Mouse (Mus musculus): ENCODE data around the gene Prkaa2.

Prkaa2 gene

GRCm38 (mm10) chr4:105095316-105095715 lies 14.4 kb downstream of the Prkaa2 start:
- no peak for DNase-seq (ENCODE audit: low read depth, low spot score)

GRCm38 (mm10) chr4:105093951-105094350 lies 15.7 kb downstream of the Prkaa2 start:
- H3K36me3 ChIP-seq (ENCODE audit: control insufficient read depth, insufficient read depth, low read length, poor library complexity, severe bottlenecking) = no peaks in the 10 kb centered on the region
- no peak for DNase-seq (ENCODE audit: low read depth, low spot score)
- no peaks in the 10 kb centered on the region for H3K27me3 ChIP-seq (ENCODE audit: control insufficient read depth, insufficient read depth, low read length, poor library complexity, severe bottlenecking)

More at GRCm38 (mm10) chr4:105095316-105095715, 14.4 kb downstream of the Prkaa2 start:
- Histone ChIP-seq H3K27me3 (ENCODE audit: control insufficient read depth, insufficient read depth, low read length, poor library complexity, severe bottlenecking) (no peaks in the 10 kb centered on the region), H3K36me3 (ENCODE audit: control insufficient read depth, insufficient read depth, low read length, poor library complexity, severe bottlenecking) (no peaks in the 10 kb centered on the region)

- no peaks in the 10 kb centered on the region for H3K36me3 ChIP-seq (ENCODE audit: control insufficient read depth, insufficient read depth, low read length, poor library complexity, severe bottlenecking)
- no peak for DNase-seq (ENCODE audit: low read depth, low spot score)
- no peaks in the 10 kb centered on the region for H3K27me3 ChIP-seq (ENCODE audit: control insufficient read depth, insufficient read depth, low read length, poor library complexity, severe bottlenecking)
These were observed 19.3 kb downstream of the Prkaa2 start for GRCm38 (mm10) chr4:105090417-105090816.

- H3K36me3 ChIP-seq (ENCODE audit: control insufficient read depth, insufficient read depth, low read length, poor library complexity, severe bottlenecking) = no peaks in the 10 kb centered on the region
- DNase-seq (ENCODE audit: low read depth, low spot score) = no peak
- H3K27me3 ChIP-seq (ENCODE audit: control insufficient read depth, insufficient read depth, low read length, poor library complexity, severe bottlenecking) = no peaks in the 10 kb centered on the region
These were observed 20.3 kb downstream of the Prkaa2 start for GRCm38 (mm10) chr4:105089386-105089785.

- Histone ChIP-seq H3K36me3 (ENCODE audit: control insufficient read depth, insufficient read depth, low read length, poor library complexity, severe bottlenecking) (no peaks in the 10 kb centered on the region), H3K27me3 (ENCODE audit: control insufficient read depth, insufficient read depth, low read length, poor library complexity, severe bottlenecking) (no peaks in the 10 kb centered on the region)
- no peak for DNase-seq (ENCODE audit: low read depth, low spot score)
These were observed 21.0 kb downstream of the Prkaa2 start for GRCm38 (mm10) chr4:105088671-105089070.

- H3K36me3 ChIP-seq (ENCODE audit: control insufficient read depth, insufficient read depth, low read length, poor library complexity, severe bottlenecking) = no peaks in the 10 kb centered on the region
- H3K27me3 ChIP-seq (ENCODE audit: control insufficient read depth, insufficient read depth, low read length, poor library complexity, severe bottlenecking) = no peaks in the 10 kb centered on the region; the same call in 1 of the 2 replicates
- no peak for DNase-seq (ENCODE audit: low read depth, low spot score)
These were observed 33.5 kb downstream of the Prkaa2 start for GRCm38 (mm10) chr4:105076152-105076551.

GRCm38 (mm10) chr4:105071761-105072427 lies 37.8 kb downstream of the Prkaa2 start:
- no peak for DNase-seq (ENCODE audit: low read depth, low spot score)
- H3K27me3 ChIP-seq (ENCODE audit: control insufficient read depth, insufficient read depth, low read length, poor library complexity, severe bottlenecking) = no peaks in the 10 kb centered on the region; the same call in 1 of the 2 replicates
- no peaks in the 10 kb centered on the region for H3K36me3 ChIP-seq (ENCODE audit: control insufficient read depth, insufficient read depth, low read length, poor library complexity, severe bottlenecking)

GRCm38 (mm10) chr4:105070982-105071381 lies 38.7 kb downstream of the Prkaa2 start:
- H3K36me3 ChIP-seq (ENCODE audit: control insufficient read depth, insufficient read depth, low read length, poor library complexity, severe bottlenecking) = no peaks in the 10 kb centered on the region
- DNase-seq (ENCODE audit: low read depth, low spot score) = peak; percentile 64

GRCm38 (mm10) chr4:105051291-105051690 lies 58.4 kb downstream of the Prkaa2 start:
- Histone ChIP-seq H3K36me3 (ENCODE audit: control insufficient read depth, insufficient read depth, low read length, poor library complexity, severe bottlenecking) (no peaks in the 10 kb centered on the region), H3K27me3 (ENCODE audit: control insufficient read depth, insufficient read depth, low read length, poor library complexity, severe bottlenecking) (no peaks in the 10 kb centered on the region)
- DNase-seq (ENCODE audit: low read depth, low spot score) = no peak

More at GRCm38 (mm10) chr4:105070982-105071381, 38.7 kb downstream of the Prkaa2 start:
- H3K27me3 ChIP-seq (ENCODE audit: control insufficient read depth, insufficient read depth, low read length, poor library complexity, severe bottlenecking) = no peaks in the 10 kb centered on the region; the same call in 1 of the 2 replicates

- H3K36me3 ChIP-seq (ENCODE audit: control insufficient read depth, insufficient read depth, low read length, poor library complexity, severe bottlenecking) = no peaks in the 10 kb centered on the region
- DNase-seq (ENCODE audit: low read depth, low spot score) = no peak
- H3K27me3 ChIP-seq (ENCODE audit: control insufficient read depth, insufficient read depth, low read length, poor library complexity, severe bottlenecking) = no peaks in the 10 kb centered on the region
These were observed 59.6 kb downstream of the Prkaa2 start for GRCm38 (mm10) chr4:105050041-105050440.

- DNase-seq (ENCODE audit: low read depth, low spot score) = peak; percentile 8
- no peaks in the 10 kb centered on the region for H3K36me3 ChIP-seq (ENCODE audit: control insufficient read depth, insufficient read depth, low read length, poor library complexity, severe bottlenecking)
- no peaks in the 10 kb centered on the region for H3K27me3 ChIP-seq (ENCODE audit: control insufficient read depth, insufficient read depth, low read length, poor library complexity, severe bottlenecking)
These were observed 75.4 kb downstream of the Prkaa2 start for GRCm38 (mm10) chr4:105034259-105034658.

- H3K27me3 ChIP-seq (ENCODE audit: control insufficient read depth, insufficient read depth, low read length, poor library complexity, severe bottlenecking) = no peaks in the 10 kb centered on the region
- H3K36me3 ChIP-seq (ENCODE audit: control insufficient read depth, insufficient read depth, low read length, poor library complexity, severe bottlenecking) = no peaks in the 10 kb centered on the region
- DNase-seq (ENCODE audit: low read depth, low spot score) = no peak
These were observed 76.5 kb downstream of the Prkaa2 start for GRCm38 (mm10) chr4:105033153-105033552.

- DNase-seq (ENCODE audit: low read depth, low spot score) = no peak
- Histone ChIP-seq H3K27me3 (ENCODE audit: control insufficient read depth, insufficient read depth, low read length, poor library complexity, severe bottlenecking) (no peaks in the 10 kb centered on the region), H3K36me3 (ENCODE audit: control insufficient read depth, insufficient read depth, low read length, poor library complexity, severe bottlenecking) (no peaks in the 10 kb centered on the region)
These were observed 78.6 kb downstream of the Prkaa2 start for GRCm38 (mm10) chr4:105031104-105031503.

- no peak for DNase-seq (ENCODE audit: low read depth, low spot score)
- Histone ChIP-seq H3K36me3 (ENCODE audit: control insufficient read depth, insufficient read depth, low read length, poor library complexity, severe bottlenecking) (no peaks in the 10 kb centered on the region), H3K27me3 (ENCODE audit: control insufficient read depth, insufficient read depth, low read length, poor library complexity, severe bottlenecking) (no peaks in the 10 kb centered on the region)
These were observed 82.4 kb downstream of the Prkaa2 start for GRCm38 (mm10) chr4:105027278-105027677.

GRCm38 (mm10) chr4:105016006-105016613 lies 93.6 kb downstream of the Prkaa2 start:
- no peak for DNase-seq (ENCODE audit: low read depth, low spot score)
- Histone ChIP-seq H3K36me3 (ENCODE audit: control insufficient read depth, insufficient read depth, low read length, poor library complexity, severe bottlenecking) (no peaks in the 10 kb centered on the region), H3K27me3 (ENCODE audit: control insufficient read depth, insufficient read depth, low read length, poor library complexity, severe bottlenecking) (no peaks in the 10 kb centered on the region)

Measured in splenic B cell, adult 2 months (primary cell).